Mouse (Mus musculus) testis, adult 2 months (tissue): ENCODE results near the gene Duox1. TPM values are rescaled to one million over a fixed set of nuclear protein-coding genes. Genes with fewer than 3 reads are reported as not detected.
A peak's percentile ranks its signal among the peaks of the same experiment; 100 is the strongest.

Source experiments
- H3K27ac ChIP-seq: fragments of 200-500 bp; 2 replicates; pipeline ENCODE4 v1.5.1; 2012; ENCODE audit warnings: low read depth, low read length; ENCODE audit not compliant: control insufficient read depth, insufficient read depth
- H3K27me3 ChIP-seq: fragments of 200-500 bp; 2 replicates; pipeline ENCODE4 v1.6.1; 2012; ENCODE audit warnings: mild to moderate bottlenecking, low read length, moderate library complexity; ENCODE audit not compliant: control insufficient read depth, insufficient read depth
- H3K36me3 ChIP-seq: fragments of 200-500 bp; 2 replicates; pipeline ENCODE4 v1.6.1; 2012; ENCODE audit warnings: mild to moderate bottlenecking, low read length; ENCODE audit not compliant: control insufficient read depth, insufficient read depth
- H3K4me1 ChIP-seq: fragments of 200-500 bp; 2 replicates; pipeline ENCODE4 v1.6.1; 2012; ENCODE audit warnings: low read length; ENCODE audit not compliant: control insufficient read depth, insufficient read depth
- H3K4me3 ChIP-seq: fragments of 200-500 bp; 2 replicates; pipeline ENCODE4 v1.5.1; 2012; ENCODE audit warnings: low read depth, mild to moderate bottlenecking, low read length, moderate library complexity, mixed read lengths; ENCODE audit not compliant: control insufficient read depth
- CTCF ChIP-seq: fragments of 200-500 bp; IDR thresholded peaks from 2 replicates; pipeline ENCODE4 v1.5.1; 2012; ENCODE audit warnings: low read depth, mild to moderate bottlenecking, inconsistent platforms, low read length, moderate library complexity; ENCODE audit not compliant: control insufficient read depth, insufficient read depth, insufficient replicate concordance
- POLR2A ChIP-seq: fragments of 200-500 bp; IDR thresholded peaks from 2 replicates; pipeline ENCODE4 v1.6.1; 2012; ENCODE audit warnings: low read depth, mild to moderate bottlenecking, inconsistent platforms, low read length, moderate library complexity; ENCODE audit not compliant: control insufficient read depth
- polyA plus RNA-seq: library from polyadenylated mRNA; depleted of rRNA; stranded (reverse); fragments of >200 nt; gene quantifications from 2 replicates; pipeline ENCODE4 v1.2.3, GENCODE M21; 2012

Gene Duox1
- polyA plus RNA-seq, 1 experiment: 0.09 TPM

GRCm38 (mm10) chr2:122366706-122367105 lies 51.2 kb downstream of the Duox1 start:
- H3K36me3 ChIP-seq: no peaks in the 10 kb centered on the region
- no peak overlapping the region for H3K4me3 ChIP-seq
- H3K27me3 ChIP-seq: no peaks in the 10 kb centered on the region
- TF ChIP-seq CTCF (no peak), POLR2A (no peak)
- H3K27ac ChIP-seq: no peak overlapping the region
- H3K4me1 ChIP-seq: peaks cover 16% of the 10 kb centered on the region

GRCm38 (mm10) chr2:122367181-122367580 lies 51.7 kb downstream of the Duox1 start:
- no peaks in the 10 kb centered on the region for H3K36me3 ChIP-seq
- TF ChIP-seq POLR2A (no peak), CTCF (no peak)
- peaks cover 16% of the 10 kb centered on the region for H3K4me1 ChIP-seq
- no peak overlapping the region for H3K4me3 ChIP-seq
- no peaks in the 10 kb centered on the region for H3K27me3 ChIP-seq
- no peak overlapping the region for H3K27ac ChIP-seq

GRCm38 (mm10) chr2:122367701-122368080 lies 52.2 kb downstream of the Duox1 start:
- H3K36me3 ChIP-seq: no peaks in the 10 kb centered on the region
- no peaks in the 10 kb centered on the region for H3K27me3 ChIP-seq
- TF ChIP-seq CTCF (no peak), POLR2A (no peak)
- H3K4me1 ChIP-seq: peaks cover 16% of the 10 kb centered on the region
- peak overlapping the region; percentile 74 for H3K4me3 ChIP-seq
- H3K27ac ChIP-seq: no peak overlapping the region

- peaks cover 16% of the 10 kb centered on the region for H3K4me1 ChIP-seq
- no peaks in the 10 kb centered on the region for H3K27me3 ChIP-seq
- H3K27ac ChIP-seq: no peak overlapping the region
- peak overlapping the region; percentile 74 for H3K4me3 ChIP-seq
- no peaks in the 10 kb centered on the region for H3K36me3 ChIP-seq
- TF ChIP-seq POLR2A: no peak
- no peak for TF ChIP-seq CTCF
These were observed 52.9 kb downstream of the Duox1 start for GRCm38 (mm10) chr2:122368081-122368971.

GRCm38 (mm10) chr2:122368995-122369739 lies 53.7 kb downstream of the Duox1 start, which contains the start of gene Shf:
TSS of gene Shf (minus strand) at chr2:122369162.
- H3K27ac ChIP-seq: no peak within 1 kb of the TSS
- peaks cover 16% of the 10 kb centered on the region for H3K4me1 ChIP-seq
- no peaks in the 10 kb centered on the region for H3K36me3 ChIP-seq
- TF ChIP-seq POLR2A (0 out of 2 replicates have a peak, but pooled peaks have one; percentile 42), CTCF (no peak)
- H3K4me3 ChIP-seq: peak within 1 kb of the TSS; percentile 85
- no peaks in the 10 kb centered on the region for H3K27me3 ChIP-seq

GRCm38 (mm10) chr2:122370101-122370750 lies 54.8 kb downstream of the Duox1 start:
- Histone ChIP-seq H3K4me3 (no peak overlapping the region), H3K27me3 (no peaks in the 10 kb centered on the region), H3K4me1 (peaks cover 18% of the 10 kb centered on the region), H3K36me3 (no peaks in the 10 kb centered on the region), H3K27ac (no peak overlapping the region)
- TF ChIP-seq CTCF: no peak
- TF ChIP-seq POLR2A: no peak

- H3K27ac ChIP-seq: no peak overlapping the region
- H3K4me1 ChIP-seq: peaks cover 27% of the 10 kb centered on the region
- no peak overlapping the region for H3K4me3 ChIP-seq
- no peaks in the 10 kb centered on the region for H3K36me3 ChIP-seq
- TF ChIP-seq CTCF: no peak
- TF ChIP-seq POLR2A: no peak
- H3K27me3 ChIP-seq: no peaks in the 10 kb centered on the region
These were observed 56.6 kb downstream of the Duox1 start for GRCm38 (mm10) chr2:122372067-122372466.
